Mouse (Mus musculus): ENCODE data around the gene Phf21b. TPM values are rescaled to one million over a fixed set of nuclear protein-coding genes. Genes with fewer than 3 reads are reported as not detected.

Phf21b gene
- polyA plus RNA-seq, 1 experiment: 5.1 TPM

- no peak for TF ChIP-seq CTCF (IDR thresholded peaks at IDR 0.05; ENCODE audit: extremely low read depth, insufficient read length, insufficient replicate concordance, low read depth, low read length)
- TF ChIP-seq POLR2A (IDR thresholded peaks at IDR 0.05; ENCODE audit: low read depth, low read length): no peak
- Histone ChIP-seq H3K27me3 (ENCODE audit: control insufficient read depth, insufficient read depth, low read length) (no peaks in the 10 kb centered on the region), H3K27ac (ENCODE audit: insufficient read depth, low read depth, low read length) (no peak overlapping the region), H3K4me1 (ENCODE audit: control insufficient read depth, insufficient read depth, insufficient read length, low read length) (peaks cover 5% of the 10 kb centered on the region; the same call in 1 of the 2 replicates), H3K4me3 (ENCODE audit: low read depth, low read length) (no peak overlapping the region), H3K36me3 (ENCODE audit: control insufficient read depth, insufficient read depth, low read length) (no peaks in the 10 kb centered on the region)
- WGBS: 79% methylated on average over 4 of the region's 4 CpGs
These were observed 11.0 kb downstream of the Phf21b start for GRCm38 (mm10) chr15:84844831-84845230.

DNA sequence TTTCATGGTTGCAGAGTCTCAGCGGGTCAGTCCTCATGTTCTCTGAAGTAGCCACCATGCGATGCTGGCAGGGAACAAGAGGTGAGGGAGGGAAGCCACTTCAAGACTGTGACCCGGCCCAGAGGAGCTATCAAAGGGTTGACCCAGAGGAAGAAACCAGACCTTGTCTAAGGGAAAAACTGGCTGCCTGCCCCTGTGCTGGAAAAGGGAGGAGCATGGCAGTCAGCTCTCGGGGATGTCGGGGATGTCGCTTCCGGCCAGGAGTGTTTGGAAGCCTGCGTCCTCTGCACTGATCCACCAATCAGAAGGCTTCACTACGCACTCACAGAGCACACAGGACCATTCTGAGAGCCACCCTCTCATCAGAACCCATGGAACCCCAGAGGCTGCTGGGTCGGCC, 12.8 kb downstream of the Phf21b start:
- WGBS: 72% methylated on average over 10 of the region's 10 CpGs
- Histone ChIP-seq H3K27me3 (ENCODE audit: control insufficient read depth, insufficient read depth, low read length) (no peaks in the 10 kb centered on the region), H3K36me3 (ENCODE audit: control insufficient read depth, insufficient read depth, low read length) (no peaks in the 10 kb centered on the region), H3K4me1 (ENCODE audit: control insufficient read depth, insufficient read depth, insufficient read length, low read length) (peaks cover 5% of the 10 kb centered on the region), H3K4me3 (ENCODE audit: low read depth, low read length) (no peak overlapping the region), H3K27ac (ENCODE audit: insufficient read depth, low read depth, low read length) (no peak overlapping the region)
- TF ChIP-seq POLR2A (IDR thresholded peaks at IDR 0.05; ENCODE audit: low read depth, low read length) (no peak), CTCF (IDR thresholded peaks at IDR 0.05; ENCODE audit: extremely low read depth, insufficient read length, insufficient replicate concordance, low read depth, low read length) (no peak)

DNA sequence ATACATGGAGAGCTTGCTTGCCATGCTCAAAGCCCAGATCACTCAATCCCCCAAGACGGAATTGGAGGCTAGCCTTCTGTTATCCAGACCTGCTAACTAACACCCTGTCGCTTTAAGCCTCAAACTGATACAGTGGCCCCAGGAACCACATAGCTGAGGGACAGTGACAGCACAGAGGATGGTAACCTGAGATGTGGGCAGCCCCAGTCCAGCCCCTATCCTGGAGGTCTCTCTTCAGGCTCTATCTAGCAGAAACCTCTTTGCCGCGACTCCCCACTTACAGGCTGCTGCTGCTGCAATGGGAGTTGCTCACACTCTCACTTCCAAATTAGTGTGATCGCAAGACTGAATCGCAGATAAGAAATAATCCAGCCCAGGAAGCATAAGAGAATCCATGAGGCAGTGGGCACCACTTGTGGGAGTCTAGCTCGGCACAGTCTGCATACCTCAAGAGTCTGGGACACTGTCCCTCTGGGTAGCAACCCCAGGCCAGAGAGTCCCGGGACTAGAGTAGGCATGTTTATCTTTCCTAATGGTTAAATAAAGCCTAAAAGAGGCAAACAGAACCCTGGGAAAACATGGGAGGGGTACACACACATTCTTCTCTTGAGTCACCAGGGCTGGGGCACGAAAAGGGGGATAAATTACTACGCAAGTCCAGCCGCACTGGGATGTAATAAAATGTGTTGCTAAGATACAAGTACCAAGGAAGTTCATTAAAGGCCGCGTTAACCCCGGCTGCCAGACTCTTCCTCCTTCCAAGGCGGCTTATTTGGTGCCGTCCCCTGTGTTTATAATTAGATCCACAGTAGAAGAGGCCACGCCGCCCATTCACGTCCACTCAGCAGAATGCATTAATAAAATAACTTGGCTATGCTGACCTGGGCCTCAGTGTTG, 13.7 kb downstream of the Phf21b start:
- H3K27me3 ChIP-seq (ENCODE audit: control insufficient read depth, insufficient read depth, low read length): no peaks in the 10 kb centered on the region
- 31% methylated on average over 19 of the region's 19 CpGs for WGBS
- TF ChIP-seq CTCF (IDR thresholded peaks at IDR 0.05; ENCODE audit: extremely low read depth, insufficient read length, insufficient replicate concordance, low read depth, low read length): no peak
- no peak for TF ChIP-seq POLR2A (IDR thresholded peaks at IDR 0.05; ENCODE audit: low read depth, low read length)
- no peaks in the 10 kb centered on the region for H3K36me3 ChIP-seq (ENCODE audit: control insufficient read depth, insufficient read depth, low read length)
- peaks cover 5% of the 10 kb centered on the region for H3K4me1 ChIP-seq (ENCODE audit: control insufficient read depth, insufficient read depth, insufficient read length, low read length)
- no peak overlapping the region for H3K4me3 ChIP-seq (ENCODE audit: low read depth, low read length)
- H3K27ac ChIP-seq (ENCODE audit: insufficient read depth, low read depth, low read length): no peak overlapping the region

GRCm38 (mm10) chr15:84840560-84840959, 15.3 kb downstream of the Phf21b start:
- 39% methylated on average over 3 of the region's 3 CpGs for WGBS
- Histone ChIP-seq H3K27ac (ENCODE audit: insufficient read depth, low read depth, low read length) (no peak overlapping the region), H3K4me3 (ENCODE audit: low read depth, low read length) (no peak overlapping the region), H3K4me1 (ENCODE audit: control insufficient read depth, insufficient read depth, insufficient read length, low read length) (peaks cover 5% of the 10 kb centered on the region), H3K36me3 (ENCODE audit: control insufficient read depth, insufficient read depth, low read length) (no peaks in the 10 kb centered on the region), H3K27me3 (ENCODE audit: control insufficient read depth, insufficient read depth, low read length) (no peaks in the 10 kb centered on the region)
- no peak for TF ChIP-seq POLR2A (IDR thresholded peaks at IDR 0.05; ENCODE audit: low read depth, low read length)

DNA sequence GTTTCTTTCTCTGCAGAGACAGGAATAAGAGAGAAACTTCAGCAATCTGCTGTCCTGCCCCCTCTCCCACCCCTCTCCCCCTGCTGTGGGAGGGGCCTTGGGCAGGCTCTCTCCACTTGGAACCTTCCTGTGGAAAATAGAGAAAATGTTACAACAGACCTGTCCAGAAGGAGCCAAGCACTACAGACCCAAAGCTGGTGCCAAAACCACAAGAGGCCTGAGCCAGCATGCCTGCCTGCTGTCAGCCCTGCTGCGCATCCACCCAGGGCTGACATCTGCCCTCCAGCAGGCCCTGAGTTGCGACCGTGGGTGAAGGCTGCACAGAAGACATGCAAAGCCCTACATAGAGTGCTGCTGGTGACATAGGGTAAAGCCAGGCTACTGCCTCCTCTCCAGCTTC, 16.3 kb downstream of the Phf21b start:
- TF ChIP-seq CTCF (IDR thresholded peaks at IDR 0.05; ENCODE audit: extremely low read depth, insufficient read length, insufficient replicate concordance, low read depth, low read length): no peak
- H3K4me3 ChIP-seq (ENCODE audit: low read depth, low read length): no peak overlapping the region
- H3K27me3 ChIP-seq (ENCODE audit: control insufficient read depth, insufficient read depth, low read length): no peaks in the 10 kb centered on the region

DNA sequence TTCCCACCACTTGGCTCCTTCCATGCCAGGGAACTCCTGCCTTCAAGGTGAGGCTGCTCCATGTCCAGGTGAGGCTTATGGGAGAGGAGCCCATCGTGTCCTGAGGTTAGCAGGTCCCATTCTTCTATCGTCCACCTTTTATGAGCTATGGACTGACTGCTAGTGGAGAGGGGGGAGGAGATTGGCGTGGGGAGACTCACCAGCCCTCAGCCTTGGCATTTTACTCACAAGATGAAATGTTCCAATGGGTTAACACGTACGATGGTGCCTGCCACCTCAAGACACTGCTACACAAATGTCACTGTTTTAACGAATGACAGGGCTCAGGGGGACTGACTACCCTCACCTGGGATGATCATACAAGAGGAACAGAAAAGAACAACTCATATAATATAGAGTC, 18.0 kb downstream of the Phf21b start:
- TF ChIP-seq POLR2A (IDR thresholded peaks at IDR 0.05; ENCODE audit: low read depth, low read length) (no peak), CTCF (IDR thresholded peaks at IDR 0.05; ENCODE audit: extremely low read depth, insufficient read length, insufficient replicate concordance, low read depth, low read length) (no peak)
- 85% methylated on average over 6 of the region's 6 CpGs for WGBS
- Histone ChIP-seq H3K27me3 (ENCODE audit: control insufficient read depth, insufficient read depth, low read length) (no peaks in the 10 kb centered on the region), H3K4me3 (ENCODE audit: low read depth, low read length) (no peak overlapping the region), H3K4me1 (ENCODE audit: control insufficient read depth, insufficient read depth, insufficient read length, low read length) (peaks cover 5% of the 10 kb centered on the region), H3K27ac (ENCODE audit: insufficient read depth, low read depth, low read length) (no peak overlapping the region), H3K36me3 (ENCODE audit: control insufficient read depth, insufficient read depth, low read length) (no peaks in the 10 kb centered on the region)

More for the DNA sequence above, 16.3 kb downstream of the Phf21b start:
- Histone ChIP-seq H3K36me3 (ENCODE audit: control insufficient read depth, insufficient read depth, low read length) (no peaks in the 10 kb centered on the region), H3K27ac (ENCODE audit: insufficient read depth, low read depth, low read length) (no peak overlapping the region), H3K4me1 (ENCODE audit: control insufficient read depth, insufficient read depth, insufficient read length, low read length) (peaks cover 5% of the 10 kb centered on the region)
- 75% methylated on average over 3 of the region's 3 CpGs for whole genome bisulfite sequencing

DNA sequence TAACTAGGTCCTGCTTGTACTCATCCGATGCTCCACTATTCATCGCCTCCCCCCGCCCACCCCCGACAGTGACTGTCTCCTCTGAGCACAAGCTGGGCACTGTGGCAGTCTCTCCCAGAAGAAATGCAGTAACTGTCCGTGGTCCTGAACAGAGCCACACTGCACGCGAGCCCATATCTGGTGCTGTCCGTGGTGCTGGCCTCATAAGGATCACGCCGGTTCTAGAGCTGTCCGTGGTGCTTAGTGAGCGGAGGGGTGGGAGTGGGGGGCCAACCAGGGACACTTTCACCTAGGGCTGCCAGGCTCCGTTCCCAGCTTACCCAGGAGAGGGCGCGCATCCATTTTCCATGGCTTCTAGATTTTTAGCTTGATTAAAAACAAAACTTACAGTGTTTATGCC, 26.4 kb downstream of the Phf21b start:
- H3K27me3 ChIP-seq (ENCODE audit: control insufficient read depth, insufficient read depth, low read length): no peaks in the 10 kb centered on the region
- TF ChIP-seq CTCF (IDR thresholded peaks at IDR 0.05; ENCODE audit: extremely low read depth, insufficient read length, insufficient replicate concordance, low read depth, low read length) (0 out of 2 replicates have a peak, but pooled peaks have one; percentile 7), POLR2A (IDR thresholded peaks at IDR 0.05; ENCODE audit: low read depth, low read length) (no peak)
- no peaks in the 10 kb centered on the region; the same call in 1 of the 2 replicates for H3K4me1 ChIP-seq (ENCODE audit: control insufficient read depth, insufficient read depth, insufficient read length, low read length)
- H3K36me3 ChIP-seq (ENCODE audit: control insufficient read depth, insufficient read depth, low read length): no peaks in the 10 kb centered on the region
- 4% methylated on average over 15 of the region's 15 CpGs for WGBS
- no peak overlapping the region for H3K27ac ChIP-seq (ENCODE audit: insufficient read depth, low read depth, low read length)
- no peak overlapping the region for H3K4me3 ChIP-seq (ENCODE audit: low read depth, low read length)

Measured in small intestine, adult 2 months (tissue).